Mouse (Mus musculus): ENCODE data around the gene Cldnd2. TPM values are rescaled to one million over a fixed set of nuclear protein-coding genes. Genes with fewer than 3 reads are reported as not detected.

Gene Cldnd2
- total RNA-seq, 1 experiment = not detected

- H3K9ac ChIP-seq (ENCODE audit: insufficient read depth, low read depth, low read length, poor library complexity, severe bottlenecking) = no peak overlapping the region
- in situ Hi-C loops (cut with MboI; ENCODE audit: low sequenced_read_pairs in 2 of 2, unreplicated experiment in 2 of 2) = no loop called here
- H3K27ac ChIP-seq (ENCODE audit: insufficient read depth, low read depth, low read length, poor library complexity, severe bottlenecking) = no peak overlapping the region
- DNase-seq (ENCODE audit: low read depth, low spot score) = no peak
- no peak overlapping the region for H3K4me3 ChIP-seq (ENCODE audit: insufficient read depth in 1 of 2, low read depth in 1 of 2, low read length in 2 of 2, poor library complexity in 1 of 2, severe bottlenecking in 1 of 2)
- H3K4me1 ChIP-seq (ENCODE audit: control insufficient read depth in 2 of 2, insufficient read depth in 2 of 2, low read length in 2 of 2, poor library complexity in 1 of 2) = peaks cover 0 to 7% of the 10 kb centered on the region in 2 experiments; a peak in 1 of 4 replicates
- TF ChIP-seq HCFC1 (IDR thresholded peaks at IDR 0.05; ENCODE audit: borderline replicate concordance, insufficient read depth, low read length) = no peak
- no peak for TF ChIP-seq ZC3H11A (IDR thresholded peaks at IDR 0.05; ENCODE audit: borderline replicate concordance, low read depth, low read length)
- TF ChIP-seq MAFK (IDR thresholded peaks at IDR 0.05; ENCODE audit: insufficient read depth, low read depth, low read length) = no peak
- TF ChIP-seq CHD2 (IDR thresholded peaks at IDR 0.05; ENCODE audit: low read depth, low read length) = no peak
- no peak for TF ChIP-seq ZNF384 (IDR thresholded peaks at IDR 0.05; ENCODE audit: low read depth, low read length)
- H3K9me3 ChIP-seq (ENCODE audit: control insufficient read depth, insufficient read depth, low read depth, low read length) = no peaks in the 10 kb centered on the region
- no peaks in the 10 kb centered on the region for H3K36me3 ChIP-seq (ENCODE audit: control insufficient read depth, insufficient read depth, low read length, poor library complexity, severe bottlenecking)
Observed at GRCm38 (mm10) chr7:43488646-43489045, 48.1 kb downstream of the Cldnd2 start.

GRCm38 (mm10) chr7:43489631-43490125, 49.1 kb downstream of the Cldnd2 start, which contains the start of gene Iglon5:
TSS of gene Iglon5 (minus strand) at chr7:43490075.
- peaks cover 0 to 7% of the 10 kb centered on the region in 2 experiments; a peak in 1 of 4 replicates for H3K4me1 ChIP-seq (ENCODE audit: control insufficient read depth in 2 of 2, insufficient read depth in 2 of 2, low read length in 2 of 2, poor library complexity in 1 of 2)
- in situ Hi-C loops (cut with MboI; ENCODE audit: low sequenced_read_pairs in 2 of 2, unreplicated experiment in 2 of 2) = no loop called here
- DNase-seq (ENCODE audit: low read depth, low spot score) = no peak
- H3K9me3 ChIP-seq (ENCODE audit: control insufficient read depth, insufficient read depth, low read depth, low read length) = no peaks in the 10 kb centered on the region
- H3K27ac ChIP-seq (ENCODE audit: insufficient read depth, low read depth, low read length, poor library complexity, severe bottlenecking) = no peak within 1 kb of the TSS
- H3K9ac ChIP-seq (ENCODE audit: insufficient read depth, low read depth, low read length, poor library complexity, severe bottlenecking) = no peak within 1 kb of the TSS
- H3K4me3 ChIP-seq (ENCODE audit: insufficient read depth in 1 of 2, low read depth in 1 of 2, low read length in 2 of 2, poor library complexity in 1 of 2, severe bottlenecking in 1 of 2) = peak within 1 kb of the TSS; percentile 61 to 62
- no peak for TF ChIP-seq ZNF384 (IDR thresholded peaks at IDR 0.05; ENCODE audit: low read depth, low read length)
- no peaks in the 10 kb centered on the region for H3K36me3 ChIP-seq (ENCODE audit: control insufficient read depth, insufficient read depth, low read length, poor library complexity, severe bottlenecking)

- H3K36me3 ChIP-seq (ENCODE audit: control insufficient read depth, insufficient read depth, low read length, poor library complexity, severe bottlenecking) = no peaks in the 10 kb centered on the region
- H3K9ac ChIP-seq (ENCODE audit: insufficient read depth, low read depth, low read length, poor library complexity, severe bottlenecking) = no peak overlapping the region
- H3K27ac ChIP-seq (ENCODE audit: insufficient read depth, low read depth, low read length, poor library complexity, severe bottlenecking) = no peak overlapping the region
- peaks cover 0 to 8% of the 10 kb centered on the region in 2 experiments; a peak in 1 of 4 replicates for H3K4me1 ChIP-seq (ENCODE audit: control insufficient read depth in 2 of 2, insufficient read depth in 2 of 2, low read length in 2 of 2, poor library complexity in 1 of 2)
- H3K4me3 ChIP-seq (ENCODE audit: insufficient read depth in 1 of 2, low read depth in 1 of 2, low read length in 2 of 2, poor library complexity in 1 of 2, severe bottlenecking in 1 of 2) = peak overlapping the region; percentile 61 to 62
- in situ Hi-C loops (cut with MboI; ENCODE audit: low sequenced_read_pairs in 2 of 2, unreplicated experiment in 2 of 2) = no loop called here
- DNase-seq (ENCODE audit: low read depth, low spot score) = no peak
- no peaks in the 10 kb centered on the region for H3K9me3 ChIP-seq (ENCODE audit: control insufficient read depth, insufficient read depth, low read depth, low read length)
- TF ChIP-seq HCFC1 (IDR thresholded peaks at IDR 0.05; ENCODE audit: borderline replicate concordance, insufficient read depth, low read length) (no peak), ZNF384 (IDR thresholded peaks at IDR 0.05; ENCODE audit: low read depth, low read length) (no peak), ZC3H11A (IDR thresholded peaks at IDR 0.05; ENCODE audit: borderline replicate concordance, low read depth, low read length) (no peak), MAFK (IDR thresholded peaks at IDR 0.05; ENCODE audit: insufficient read depth, low read depth, low read length) (no peak), CHD2 (IDR thresholded peaks at IDR 0.05; ENCODE audit: low read depth, low read length) (no peak)
Observed at GRCm38 (mm10) chr7:43490182-43490584, 49.6 kb downstream of the Cldnd2 start.

- Histone ChIP-seq H3K4me1 (ENCODE audit: control insufficient read depth in 2 of 2, insufficient read depth in 2 of 2, low read length in 2 of 2, poor library complexity in 1 of 2) (peaks cover 0 to 9% of the 10 kb centered on the region in 2 experiments; a peak in 1 of 4 replicates), H3K9me3 (ENCODE audit: control insufficient read depth, insufficient read depth, low read depth, low read length) (no peaks in the 10 kb centered on the region), H3K27ac (ENCODE audit: insufficient read depth, low read depth, low read length, poor library complexity, severe bottlenecking) (no peak overlapping the region), H3K36me3 (ENCODE audit: control insufficient read depth, insufficient read depth, low read length, poor library complexity, severe bottlenecking) (no peaks in the 10 kb centered on the region), H3K4me3 (ENCODE audit: insufficient read depth in 1 of 2, low read depth in 1 of 2, low read length in 2 of 2, poor library complexity in 1 of 2, severe bottlenecking in 1 of 2) (no peak overlapping the region; a peak in 1 of 4 replicates), H3K9ac (ENCODE audit: insufficient read depth, low read depth, low read length, poor library complexity, severe bottlenecking) (no peak overlapping the region)
- no peak for DNase-seq (ENCODE audit: low read depth, low spot score)
- TF ChIP-seq CHD2 (IDR thresholded peaks at IDR 0.05; ENCODE audit: low read depth, low read length) (no peak), HCFC1 (IDR thresholded peaks at IDR 0.05; ENCODE audit: borderline replicate concordance, insufficient read depth, low read length) (no peak), ZC3H11A (IDR thresholded peaks at IDR 0.05; ENCODE audit: borderline replicate concordance, low read depth, low read length) (no peak), ZNF384 (IDR thresholded peaks at IDR 0.05; ENCODE audit: low read depth, low read length) (no peak), MAFK (IDR thresholded peaks at IDR 0.05; ENCODE audit: insufficient read depth, low read depth, low read length) (no peak)
- in situ Hi-C loops (cut with MboI; ENCODE audit: low sequenced_read_pairs in 2 of 2, unreplicated experiment in 2 of 2) = no loop called here
Observed at GRCm38 (mm10) chr7:43490861-43491260, 50.3 kb downstream of the Cldnd2 start.

Other genes with a start within 250 kb of the Cldnd2 start
- gene Zfp715, start 127.5 kb upstream of the Cldnd2 start, total RNA-seq (2012; rRNA removed) = 12.9 and 13.6 TPM in 2 replicates
- 0.49 and 1.1 TPM in 2 replicates for gene Siglecf, start 89.4 kb upstream of the Cldnd2 start, total RNA-seq (2012; rRNA removed)
- gene Siglecg, start 32.6 kb upstream of the Cldnd2 start, total RNA-seq (2012; rRNA removed) = 1.6 and 1.9 TPM in 2 replicates
- 0.79 and 1.1 TPM in 2 replicates for gene Lim2, start 13.1 kb upstream of the Cldnd2 start, total RNA-seq (2012; rRNA removed)
- 0.37 and 0.62 TPM in 2 replicates for gene Nkg7, start 3.7 kb upstream of the Cldnd2 start, total RNA-seq (2012; rRNA removed)
- 126 and 134 TPM in 2 replicates for gene Etfb, start 3.3 kb downstream of the Cldnd2 start, total RNA-seq (2012; rRNA removed)
- gene Gm45233, start 3.3 kb downstream of the Cldnd2 start, total RNA-seq (2012; rRNA removed) = not detected in 2 replicates
- gene Vsig10l, start 22.4 kb downstream of the Cldnd2 start, total RNA-seq (2012; rRNA removed) = 2.9 and 3.6 TPM in 2 replicates
- 0.95 and 1.7 TPM in 2 replicates for gene Iglon5, start 49.3 kb downstream of the Cldnd2 start, total RNA-seq (2012; rRNA removed)
- not detected in 2 replicates for gene 4931406B18Rik, start 65.2 kb downstream of the Cldnd2 start, total RNA-seq (2012; rRNA removed)
- gene Cd33, start 103.6 kb downstream of the Cldnd2 start, total RNA-seq (2012; rRNA removed) = 0.04 and 0.16 TPM in 2 replicates
- gene Zfp658, start 121.5 kb downstream of the Cldnd2 start, total RNA-seq (2012; rRNA removed) = 1.9 and 2.1 TPM in 2 replicates
- gene Zfp719, start 138.8 kb downstream of the Cldnd2 start, total RNA-seq (2012; rRNA removed) = 9.2 and 9.9 TPM in 2 replicates
- gene Zfp819, start 166.4 kb downstream of the Cldnd2 start, total RNA-seq (2012; rRNA removed) = 13.0 and 17.7 TPM in 2 replicates
- gene Ceacam18, start 193.9 kb downstream of the Cldnd2 start, total RNA-seq (2012; rRNA removed) = 0.11 TPM in 1 of 2 replicates, not detected in the other
- gene Siglece, start 219.4 kb downstream of the Cldnd2 start, total RNA-seq (2012; rRNA removed) = not detected in 2 replicates
- 9.6 and 10.0 TPM in 2 replicates for gene Ctu1, start 231.2 kb downstream of the Cldnd2 start, total RNA-seq (2012; rRNA removed)
- 0.18 TPM in 1 of 2 replicates, not detected in the other for gene Klk14, start 249.6 kb downstream of the Cldnd2 start, total RNA-seq (2012; rRNA removed)